Mouse (Mus musculus): ENCODE results near the gene Adarb1.
A peak's percentile ranks its signal among the peaks of the same experiment; 100 is the strongest.

Adarb1 gene

DNA sequence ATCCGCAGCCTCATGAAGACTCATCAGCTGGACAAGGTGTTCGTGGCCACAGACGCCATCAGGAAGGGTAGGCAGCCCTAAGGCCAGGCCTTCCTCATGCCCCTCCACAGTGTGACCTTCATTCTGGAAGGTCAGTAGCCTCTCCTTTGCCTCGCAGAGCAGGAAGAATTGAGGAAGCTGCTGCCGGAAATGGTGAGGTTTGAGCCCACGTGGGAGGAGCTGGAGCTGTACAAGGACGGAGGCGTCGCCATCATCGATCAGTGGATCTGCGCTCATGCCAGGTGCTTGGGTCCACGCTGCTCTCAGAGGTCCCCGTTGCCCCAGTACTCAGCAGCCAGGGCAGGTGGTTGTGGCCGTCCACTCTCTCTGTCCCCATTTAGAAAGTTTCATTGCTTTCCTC is 151.0 kb downstream of the Adarb1 start:
- DNase-seq (ENCODE audit: low spot score in 2 of 2): no peak

DNA sequence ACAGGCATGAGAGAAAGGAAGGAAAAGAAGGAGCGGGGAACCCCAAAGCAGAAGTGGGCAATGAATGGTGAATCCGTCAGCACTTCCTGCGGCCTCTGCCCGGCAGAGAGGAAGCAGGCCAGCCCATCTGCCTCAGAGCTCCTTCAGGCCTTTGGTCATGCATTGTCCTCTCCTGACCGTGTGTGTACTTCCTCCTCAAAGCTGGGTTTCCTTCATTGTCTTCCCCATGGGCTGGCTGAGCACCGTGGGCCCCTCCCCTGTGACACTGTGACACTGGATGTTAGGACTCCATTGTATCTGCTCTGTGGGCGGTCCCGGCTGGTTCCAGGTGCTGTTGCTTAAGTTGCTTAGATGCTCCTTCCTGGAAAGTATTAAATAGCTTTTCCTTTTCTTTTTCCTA is 151.8 kb downstream of the Adarb1 start:
- DNase-seq (ENCODE audit: low spot score in 2 of 2): no peak

DNA sequence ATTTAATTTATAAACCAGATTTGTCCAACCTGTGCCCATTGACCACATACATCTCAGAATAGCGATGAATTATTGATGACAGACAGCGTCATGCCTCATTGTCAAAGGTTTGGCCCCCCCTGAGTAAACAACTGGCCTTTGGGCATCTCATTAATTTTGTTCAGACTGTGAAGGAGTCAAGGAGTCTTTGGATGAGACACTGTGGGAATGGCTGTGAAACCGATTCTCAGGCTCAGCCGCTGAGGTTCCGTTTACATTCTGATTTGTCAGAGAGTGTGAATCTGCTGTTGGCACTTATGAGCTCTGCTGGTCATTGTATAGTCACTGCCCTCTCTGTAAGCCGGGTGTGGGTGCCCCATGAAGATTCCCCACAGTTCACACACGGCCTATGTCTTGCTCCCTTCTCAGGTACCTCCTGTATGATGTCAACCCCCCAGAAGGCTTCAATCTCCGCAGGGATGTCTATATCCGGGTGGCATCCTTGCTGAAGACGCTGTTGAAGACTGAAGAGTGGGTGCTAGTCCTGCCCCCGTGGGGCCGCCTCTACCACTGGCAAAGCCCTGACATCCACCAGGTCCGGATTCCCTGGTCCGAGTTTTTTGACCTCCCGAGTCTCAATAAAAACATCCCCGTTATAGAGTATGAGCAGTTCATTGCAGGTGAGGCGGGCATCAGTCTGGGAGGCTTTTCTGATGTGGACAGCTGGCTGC is 157.7 kb downstream of the Adarb1 start:
- DNase-seq (ENCODE audit: low spot score in 2 of 2): no peak

DNA sequence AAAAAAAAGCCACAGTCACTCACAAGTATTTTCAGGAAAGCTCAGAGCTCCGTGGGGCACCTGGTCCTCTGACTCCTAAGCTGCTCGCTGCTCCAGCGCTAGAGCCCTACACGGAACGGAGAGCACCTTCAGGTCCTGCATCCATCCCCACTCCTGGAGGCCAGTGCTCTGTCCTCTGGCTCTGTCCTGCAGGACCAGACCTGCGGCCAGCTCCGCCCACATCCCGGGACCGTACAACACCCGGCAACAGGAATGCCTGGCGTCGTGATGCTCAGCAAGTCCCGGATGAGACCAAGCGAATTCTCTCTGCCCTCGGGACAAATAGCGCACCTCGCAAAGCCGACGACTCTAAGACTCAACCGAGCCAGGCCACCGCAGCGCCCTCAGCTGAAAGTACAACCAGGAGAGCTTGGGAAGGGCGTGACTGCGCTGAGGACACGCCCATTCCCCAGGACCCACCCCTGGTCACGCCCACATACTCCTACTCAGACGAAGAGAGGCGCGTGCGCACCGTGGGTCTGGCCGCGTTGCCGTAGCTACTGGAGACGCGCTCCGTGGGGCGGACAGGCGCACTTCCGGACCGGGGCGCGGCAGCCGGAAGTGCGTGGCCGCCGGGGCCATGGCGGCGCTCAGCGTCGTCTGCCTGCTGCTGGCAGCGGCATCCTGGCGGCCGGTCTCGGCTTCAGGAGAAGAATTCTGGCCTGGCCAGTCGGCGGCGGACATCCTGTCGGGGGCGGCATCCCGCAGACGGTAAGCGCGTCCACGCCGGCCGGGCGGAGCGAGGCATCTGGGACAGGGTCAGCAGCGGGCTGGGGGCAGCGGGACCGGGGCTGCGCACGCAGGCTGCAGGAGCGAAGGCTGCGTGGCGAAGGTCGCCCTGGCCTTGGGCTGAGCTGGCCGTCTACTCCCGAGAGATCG is 159.1 kb downstream of the Adarb1 start, which contains the start of gene Pofut2:
Gene Pofut2, plus strand, starts transcription at position 515 of the 918 bp plus-strand sequence.
- peak; percentile 81 to 89 for DNase-seq (ENCODE audit: low spot score in 2 of 2)

DNA sequence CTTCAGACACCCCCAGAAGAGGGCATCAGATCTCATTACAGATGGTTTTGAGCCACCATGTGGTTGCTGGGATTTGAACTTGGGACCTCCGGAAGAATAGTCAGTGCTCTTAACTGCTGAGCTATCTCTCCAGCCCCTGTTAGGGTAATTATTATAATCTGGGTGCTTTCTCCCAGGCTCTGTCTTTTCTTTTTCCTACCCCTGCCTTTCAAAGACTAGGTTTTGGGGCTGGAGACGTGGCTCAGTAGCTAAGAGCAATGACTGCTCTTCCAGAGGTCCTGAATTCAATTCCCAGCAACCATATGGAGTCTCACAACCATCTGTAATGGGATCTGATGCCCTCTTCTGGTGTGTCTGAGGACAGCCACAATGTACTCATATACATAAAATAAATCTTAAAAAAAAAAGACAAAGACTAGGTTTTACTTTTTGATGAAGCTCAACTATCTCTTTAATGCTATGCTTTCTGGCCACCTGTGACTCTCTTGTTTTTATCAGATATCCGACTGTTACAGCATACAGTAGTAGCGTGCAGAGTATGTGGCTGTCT is 160.0 kb downstream of the Adarb1 start:
- DNase-seq (ENCODE audit: low spot score in 2 of 2): no peak

DNA sequence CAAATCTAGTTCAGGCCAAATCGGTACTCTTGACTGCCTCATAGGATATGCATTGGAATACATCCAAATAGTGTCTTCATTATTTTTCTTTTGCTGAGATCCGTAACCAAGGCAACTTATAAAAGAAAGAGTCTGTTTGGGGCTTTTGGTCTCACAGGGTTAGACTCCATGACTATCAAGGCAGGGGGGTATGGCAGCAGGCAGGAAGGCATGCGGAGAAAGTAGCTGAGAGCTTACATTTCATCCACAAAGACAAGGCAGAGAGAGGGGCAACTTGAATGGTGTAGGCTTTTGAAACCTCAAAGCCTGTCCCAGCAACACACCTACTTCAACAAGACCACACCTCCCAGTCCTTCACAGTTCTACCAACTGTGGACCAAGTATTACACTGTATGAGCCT is 162.4 kb downstream of the Adarb1 start:
- DNase-seq (ENCODE audit: low spot score in 2 of 2): no peak

DNA sequence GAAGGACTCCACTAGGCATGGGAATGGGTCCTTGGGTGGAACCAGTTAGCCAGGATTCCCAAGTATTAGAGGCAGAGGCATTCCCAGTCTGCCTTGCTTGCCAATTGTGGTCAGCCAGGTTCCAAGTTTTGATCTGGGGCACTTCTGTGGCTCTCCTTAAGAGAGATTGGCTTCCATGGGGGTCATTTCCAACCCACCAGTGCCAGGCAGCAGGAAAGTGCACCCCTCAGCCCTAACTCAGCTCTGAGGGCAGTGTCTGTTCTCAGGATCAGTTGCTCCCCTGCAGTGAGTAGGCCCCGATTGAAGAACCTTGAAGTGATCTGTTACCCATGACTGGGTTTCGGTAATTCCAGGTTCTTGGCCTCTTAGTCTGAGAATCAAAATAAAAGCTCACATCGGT is 162.8 kb downstream of the Adarb1 start:
- no peak for DNase-seq (ENCODE audit: low spot score in 2 of 2)

DNA sequence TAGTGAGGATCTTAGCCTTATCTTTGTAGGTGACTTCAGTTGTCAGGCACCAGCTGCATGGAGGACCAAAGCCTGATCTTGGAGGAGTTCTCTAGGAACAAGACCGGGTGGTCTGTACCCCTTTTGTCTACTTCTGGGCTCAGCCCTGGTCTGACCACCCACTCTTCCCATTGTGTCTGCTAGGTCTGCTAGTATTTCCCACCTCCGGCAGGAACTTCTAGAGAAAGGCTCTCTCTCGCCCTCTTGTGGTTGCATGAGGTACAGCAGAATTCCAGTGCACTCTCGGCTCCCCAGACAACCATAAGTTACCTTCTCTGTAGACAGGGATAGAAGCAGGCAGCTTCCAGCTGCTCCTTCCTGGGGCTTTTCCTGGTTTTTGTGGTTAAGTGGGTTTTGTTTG is 165.3 kb downstream of the Adarb1 start:
- peak; percentile 75 for DNase-seq (ENCODE audit: low spot score in 2 of 2)

DNA sequence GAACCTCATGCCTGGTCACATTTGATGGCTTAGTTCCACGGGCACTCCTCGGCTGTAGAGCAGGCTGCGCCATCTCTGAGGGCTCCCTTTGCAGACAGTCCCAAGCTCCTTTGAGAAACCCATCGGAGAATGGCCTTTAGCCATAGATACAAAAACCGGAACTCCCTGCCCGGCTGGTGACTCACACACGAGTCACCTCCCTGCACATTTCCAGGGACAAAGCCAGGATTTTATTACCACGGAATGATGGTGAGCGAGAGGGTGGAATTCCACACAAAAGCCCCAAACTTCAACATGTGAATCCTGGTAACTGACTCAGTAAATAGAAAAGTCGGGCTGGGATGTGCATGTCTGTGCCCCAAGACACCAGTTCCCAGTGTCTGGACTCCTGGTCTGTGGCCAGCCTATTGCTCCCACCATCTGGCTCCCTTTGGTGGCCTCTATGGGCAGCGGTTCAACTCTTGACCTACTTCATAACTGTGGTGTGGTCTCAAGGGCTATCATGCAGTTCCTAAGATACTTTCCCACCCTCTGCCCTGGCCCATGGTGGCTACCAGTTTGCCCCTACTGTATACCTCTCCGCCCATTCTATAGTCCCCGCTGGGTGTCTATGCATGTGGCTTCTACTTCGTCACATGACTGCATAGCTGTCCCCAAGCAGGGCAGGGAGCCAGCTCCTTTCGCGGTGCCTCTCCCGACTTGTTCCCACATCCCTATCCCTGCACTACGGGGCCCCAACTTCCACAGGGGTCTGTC is 166.1 kb downstream of the Adarb1 start:
- peak; percentile 61 to 80 for DNase-seq (ENCODE audit: low spot score in 2 of 2)

DNA sequence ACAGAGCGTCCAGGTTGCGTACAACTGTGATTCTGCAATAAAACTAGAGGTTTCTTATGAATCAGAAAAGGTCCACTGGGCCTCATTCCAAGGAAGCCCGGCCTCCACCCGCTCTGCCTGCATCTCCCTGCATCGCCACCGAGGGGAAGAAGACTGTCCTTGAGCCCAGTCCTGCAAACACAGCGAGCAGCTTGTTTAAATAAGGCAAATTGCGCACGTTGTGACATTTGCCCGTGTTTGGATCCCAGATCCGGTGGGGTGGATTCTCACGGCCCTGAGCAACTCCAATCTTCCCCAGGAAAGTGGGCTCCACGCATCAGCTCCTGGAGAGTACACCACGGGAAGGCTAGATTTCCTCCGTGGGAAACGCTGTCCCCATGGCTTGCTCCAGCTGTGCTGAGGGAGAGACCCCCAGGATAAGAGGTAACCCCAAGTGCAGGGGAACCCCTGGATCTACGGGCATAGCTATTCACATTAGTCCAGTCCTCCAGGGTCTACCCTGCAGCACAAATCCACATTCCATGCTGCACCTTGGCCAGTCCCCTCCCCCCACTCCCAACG is 166.8 kb downstream of the Adarb1 start:
- DNase-seq (ENCODE audit: low spot score in 2 of 2): peak; percentile 44 to 62

DNA sequence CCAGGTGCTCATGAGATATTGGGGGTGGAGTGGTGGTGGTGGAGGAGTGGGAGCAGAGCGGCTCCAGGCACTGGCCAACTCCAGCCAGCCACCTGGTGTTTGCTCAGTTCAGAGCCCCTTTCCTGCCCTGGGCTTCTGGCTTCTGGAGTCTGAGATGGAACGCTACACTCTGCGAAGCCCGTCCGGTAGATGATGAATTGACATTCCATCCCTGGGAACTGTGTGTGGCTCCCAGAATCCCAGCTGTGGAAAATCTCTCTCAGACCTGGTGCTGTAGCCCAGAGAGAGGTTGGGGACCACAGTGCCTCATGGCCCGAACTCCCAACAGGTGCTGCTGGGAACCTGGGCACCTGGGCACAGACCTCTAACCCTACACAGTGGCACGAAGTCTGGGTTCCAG is 170.4 kb downstream of the Adarb1 start:
- DNase-seq (ENCODE audit: low spot score in 2 of 2): no peak

DNA sequence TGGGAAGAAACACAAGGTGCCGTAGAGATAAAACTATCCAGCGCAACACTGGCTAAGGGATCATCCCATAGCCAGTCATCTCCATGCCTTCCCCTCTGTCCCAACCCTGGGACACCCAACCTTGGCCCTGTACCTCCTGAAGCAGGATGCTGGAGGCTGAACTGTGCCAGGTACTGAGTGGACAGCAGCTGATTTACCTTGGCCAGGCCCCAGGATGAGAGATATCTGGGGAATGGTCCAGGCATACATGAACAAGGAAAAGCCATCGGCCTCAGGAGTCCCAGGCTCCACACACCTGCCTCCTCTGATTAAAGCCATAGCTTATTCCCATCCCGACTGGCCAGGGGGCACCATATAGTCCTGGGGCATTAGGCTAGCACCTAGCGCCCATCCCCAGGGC is 171.0 kb downstream of the Adarb1 start:
- no peak for DNase-seq (ENCODE audit: low spot score in 2 of 2)

DNA sequence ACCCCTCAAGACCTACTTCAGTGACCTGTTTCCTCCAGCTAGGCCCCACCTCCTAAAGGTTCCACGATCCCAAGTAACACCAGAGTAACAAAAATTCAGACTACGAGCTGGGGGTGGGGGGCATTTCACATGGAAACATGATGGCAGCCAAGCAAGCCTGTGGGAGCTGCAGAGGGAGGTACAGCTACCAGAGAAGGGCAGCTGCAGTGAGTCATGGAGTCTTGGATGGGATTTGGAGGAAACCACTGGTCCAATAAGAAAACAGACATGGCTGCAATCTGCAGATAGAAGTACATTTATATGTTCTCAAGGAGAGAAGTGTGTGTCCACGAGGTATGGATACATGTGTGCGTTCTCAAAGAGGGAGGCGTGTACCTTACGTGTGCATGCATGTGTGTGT is 173.3 kb downstream of the Adarb1 start:
- no peak for DNase-seq (ENCODE audit: low spot score in 2 of 2)

DNA sequence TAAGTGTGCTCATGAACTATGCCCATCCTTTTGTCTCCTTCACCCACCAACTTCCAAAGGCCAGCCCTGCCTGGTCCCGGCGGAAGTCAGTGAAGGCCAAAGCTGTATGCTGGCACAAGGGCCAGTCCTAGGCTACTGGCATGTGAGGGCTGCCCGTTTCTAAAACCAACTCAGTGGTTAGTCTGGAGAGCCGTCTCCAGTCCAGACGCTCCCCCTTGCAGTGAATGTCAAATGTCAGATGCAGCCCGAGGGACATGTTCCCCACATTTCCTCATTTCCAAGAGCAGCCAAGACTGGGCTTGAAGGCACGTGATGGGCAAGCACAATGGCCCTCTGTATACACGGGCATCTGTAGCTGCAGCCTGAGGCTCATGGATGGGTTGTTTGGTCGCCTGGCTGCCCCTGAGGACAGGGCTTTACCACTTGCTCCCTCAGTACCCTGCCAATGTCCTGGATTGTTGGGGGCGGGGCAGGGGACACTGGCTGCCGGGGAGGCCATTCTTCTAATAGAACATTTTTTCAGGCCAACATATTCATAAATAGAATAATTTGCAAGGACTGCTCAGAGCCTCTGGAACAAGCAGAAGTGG is 174.4 kb downstream of the Adarb1 start:
- no peak for DNase-seq (ENCODE audit: low spot score in 2 of 2)

DNA sequence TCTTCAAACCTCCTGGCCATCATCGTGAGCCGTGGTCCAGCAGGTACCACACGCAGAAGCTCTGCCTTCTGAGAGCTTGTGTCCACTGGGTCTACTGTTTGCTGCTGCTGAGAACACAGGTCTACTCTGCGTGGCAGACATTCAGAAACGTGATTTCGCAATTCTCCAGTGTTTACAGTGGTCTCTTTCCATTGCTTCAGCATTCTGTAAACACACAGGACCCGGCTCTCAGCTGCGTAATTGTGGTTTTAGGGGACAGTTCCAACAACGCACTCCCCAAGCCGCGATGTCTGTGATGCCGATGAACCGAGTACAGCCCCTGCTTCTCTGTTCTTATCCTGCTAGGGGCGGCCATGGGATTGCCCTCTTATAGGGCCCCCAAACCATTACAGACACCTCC is 175.2 kb downstream of the Adarb1 start:
- DNase-seq (ENCODE audit: low spot score in 2 of 2): peak; percentile 23 to 41

DNA sequence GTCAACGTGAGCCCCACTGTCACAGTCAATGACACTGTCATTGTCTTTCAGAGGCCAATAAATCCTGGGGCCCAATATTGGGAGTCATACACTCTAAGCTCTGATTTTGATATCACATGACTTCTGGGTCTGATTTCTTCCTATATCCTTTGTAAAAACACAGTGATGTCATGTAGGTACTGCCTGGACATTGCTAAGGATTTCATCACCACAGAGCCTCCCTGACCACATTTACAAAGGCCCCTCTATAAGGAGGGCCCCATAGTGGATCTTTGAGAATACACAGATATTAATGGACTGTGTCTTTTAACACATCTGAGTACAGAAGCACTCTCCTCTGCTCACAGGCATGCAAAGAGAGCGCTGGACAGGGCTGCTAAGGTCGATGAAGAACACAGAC is 175.7 kb downstream of the Adarb1 start:
- no peak for DNase-seq (ENCODE audit: low spot score in 2 of 2)

DNA sequence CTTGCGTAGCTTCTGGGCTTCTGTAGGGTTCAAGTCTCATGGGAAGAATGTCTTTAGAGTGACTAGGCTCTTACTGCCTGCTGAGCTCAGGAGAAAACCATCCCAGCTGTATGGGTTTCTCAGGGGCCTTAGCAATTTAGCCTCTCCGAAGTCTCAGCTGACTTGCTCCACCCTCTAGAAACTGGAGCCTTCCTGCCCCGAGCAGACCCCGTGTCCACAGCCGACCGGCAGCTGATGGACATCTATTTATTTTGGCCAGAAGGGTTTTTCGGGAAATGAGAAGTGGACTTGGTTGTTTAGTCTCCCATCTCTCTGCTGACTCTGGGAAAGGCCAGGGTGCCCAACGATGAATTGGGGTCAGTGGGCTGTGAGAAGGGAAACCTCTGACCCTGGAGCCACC is 177.3 kb downstream of the Adarb1 start:
- no peak for DNase-seq (ENCODE audit: low spot score in 2 of 2)

Data from urinary bladder, adult 18-20 months (tissue).